Mouse (Mus musculus) stomach, embryonic 14.5 days (tissue): ENCODE data around the gene Kcnk12. TPM values are rescaled to one million over a fixed set of nuclear protein-coding genes. Genes with fewer than 3 reads are reported as not detected.

Source experiments
- ATAC-seq: fragments of 200-750 bp; cut with Nextera tagmentation; 2 replicates; pipeline ENCODE4 v1.8.0; 2017; ENCODE audit warnings: low read depth, moderate TSS enrichment; ENCODE audit not compliant: insufficient number of reproducible peaks, insufficient read depth, low FRiP score
- H3K27ac ChIP-seq: fragments of 300-500 bp; sonication (generic); 2 replicates; pipeline ENCODE4 v1.5.1; 2014; ENCODE audit warnings: mild to moderate bottlenecking, low read length, moderate library complexity, mixed read lengths
- H3K27me3 ChIP-seq: fragments of 300-500 bp; sonication (generic); 2 replicates; pipeline ENCODE4 v1.6.1; 2014; ENCODE audit warnings: low read length, control low read depth, mixed read lengths; ENCODE audit not compliant: control insufficient read depth, insufficient read depth
- H3K36me3 ChIP-seq: fragments of 300-500 bp; sonication (generic); 2 replicates; pipeline ENCODE4 v1.6.1; 2014; ENCODE audit warnings: mild to moderate bottlenecking, control low read depth, low read length, moderate library complexity, mixed read lengths; ENCODE audit not compliant: control insufficient read depth, insufficient read depth
- H3K4me1 ChIP-seq: fragments of 300-500 bp; sonication (generic); 2 replicates; pipeline ENCODE4 v1.6.1; 2014; ENCODE audit warnings: low read length, control low read depth, mixed read lengths; ENCODE audit not compliant: control insufficient read depth, insufficient read depth
- H3K4me2 ChIP-seq: fragments of 300-500 bp; sonication (generic); replicated peaks from 2 replicates; pipeline ENCODE4 v1.6.1; 2014; ENCODE audit warnings: low read depth, low read length, control low read depth
- H3K4me3 ChIP-seq: fragments of 300-500 bp; sonication (generic); 2 replicates; pipeline ENCODE4 v1.5.1; 2014; ENCODE audit warnings: low read depth, low read length, control low read depth
- H3K9ac ChIP-seq: fragments of 300-500 bp; sonication (generic); replicated peaks from 2 replicates; pipeline ENCODE4 v1.6.1; 2014; ENCODE audit warnings: low read depth, mild to moderate bottlenecking, control low read depth, low read length, moderate library complexity, mixed read lengths
- H3K9me3 ChIP-seq: fragments of 300-500 bp; sonication (generic); 2 replicates; pipeline ENCODE4 v1.6.1; 2016; ENCODE audit warnings: low read depth, low read length, control low read depth; ENCODE audit not compliant: control insufficient read depth
- WGBS: fragments of 180-500 bp; shearing (Covaris S2); extraction: QIAGEN DNeasy Blood & Tissue Kit; methylation state at CpG from one replicate; pipeline ENCODE4 v1.1.7; 2014; 5-methylcytosine and 5-hydroxymethylcytosine counted together
- polyA plus RNA-seq: library from polyadenylated mRNA; unstranded; fragments of >200 nt; fragmentation: Nextera tagmentation; extraction: Ambion mirVana; gene quantifications from 2 replicates; pipeline ENCODE4 v1.2.1, GENCODE M21; 2014

Gene Kcnk12
- polyA plus RNA-seq, 1 experiment from 2014 or later = not detected

DNA sequence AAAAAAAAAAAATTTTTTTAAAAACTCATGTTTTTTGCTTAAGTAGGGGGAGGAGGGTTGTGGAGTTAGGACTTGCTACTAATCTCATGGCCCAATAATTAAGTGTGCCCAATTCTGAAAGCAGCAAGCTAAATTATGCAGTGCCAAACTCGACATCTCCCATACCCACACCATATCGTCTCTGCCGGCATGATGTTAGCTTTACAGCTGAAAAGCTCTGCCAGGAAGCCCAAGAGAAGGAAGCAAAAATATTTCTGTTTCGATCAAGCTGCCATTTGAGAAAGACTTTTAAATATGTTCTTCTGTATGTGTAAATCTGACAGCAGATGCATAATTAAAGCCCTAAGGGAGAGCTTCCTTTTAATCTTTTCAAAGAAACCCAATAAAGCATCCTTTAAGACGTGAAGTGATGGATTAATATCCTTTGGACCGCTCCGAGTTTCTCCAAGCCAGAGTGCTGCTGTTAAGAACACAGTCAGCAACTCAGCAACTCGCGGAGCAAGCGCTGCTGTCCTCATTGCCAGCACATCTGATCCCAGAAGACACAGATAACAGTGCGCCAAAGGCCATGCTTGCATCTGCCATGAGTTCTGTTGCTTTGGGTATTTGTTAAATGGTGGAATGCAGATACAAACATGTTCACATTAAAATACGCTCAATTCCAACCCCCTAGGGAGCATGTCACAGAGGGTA, 5.0 kb downstream of the Kcnk12 start:
- peaks cover 29% of the 10 kb centered on the region for H3K27me3 ChIP-seq
- ATAC-seq = no peak
- no peak overlapping the region for H3K4me3 ChIP-seq
- no peak overlapping the region for H3K27ac ChIP-seq
- no peak overlapping the region for H3K9ac ChIP-seq
- H3K4me2 ChIP-seq = no peak overlapping the region
- H3K4me1 ChIP-seq = no peaks in the 10 kb centered on the region; the same call in 1 of the 2 replicates
- no peaks in the 10 kb centered on the region for H3K36me3 ChIP-seq
- WGBS = 69% methylated on average over 12 of the region's 12 CpGs
- H3K9me3 ChIP-seq = no peaks in the 10 kb centered on the region

DNA sequence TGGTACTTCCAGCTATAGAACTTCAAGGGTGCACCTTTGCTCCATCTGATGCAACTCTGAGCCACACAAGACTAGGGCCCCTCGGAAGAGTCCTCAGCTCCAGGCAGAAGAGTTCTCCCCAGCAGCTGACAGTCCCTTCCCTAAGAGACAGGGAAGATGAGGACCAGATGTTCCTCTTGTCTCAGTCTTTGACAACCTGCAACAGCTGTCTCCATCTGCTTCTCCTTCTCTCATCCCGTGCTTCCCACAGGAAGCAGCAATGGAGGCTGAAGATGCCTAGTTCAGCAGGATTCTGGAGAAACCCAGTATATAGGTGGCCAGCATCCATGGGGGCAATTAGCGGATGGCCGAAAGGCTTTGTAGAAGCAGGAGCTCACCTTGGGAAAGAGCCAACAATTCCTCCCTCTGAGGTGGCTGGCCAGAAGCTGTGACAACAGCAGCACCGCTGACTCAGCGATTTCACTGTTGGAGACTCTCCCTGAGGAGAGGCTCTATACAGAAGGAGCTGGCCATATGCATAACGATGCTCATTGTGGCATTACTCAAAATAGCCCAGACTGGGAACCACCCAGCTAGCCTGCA, 6.2 kb downstream of the Kcnk12 start:
- Histone ChIP-seq H3K27me3 (peaks cover 18% of the 10 kb centered on the region), H3K9me3 (no peaks in the 10 kb centered on the region), H3K36me3 (no peaks in the 10 kb centered on the region), H3K9ac (no peak overlapping the region), H3K4me1 (no peaks in the 10 kb centered on the region), H3K4me3 (no peak overlapping the region), H3K27ac (no peak overlapping the region), H3K4me2 (no peak overlapping the region)
- no peak for ATAC-seq
- WGBS = 67% methylated on average over 7 of the region's 7 CpGs

DNA sequence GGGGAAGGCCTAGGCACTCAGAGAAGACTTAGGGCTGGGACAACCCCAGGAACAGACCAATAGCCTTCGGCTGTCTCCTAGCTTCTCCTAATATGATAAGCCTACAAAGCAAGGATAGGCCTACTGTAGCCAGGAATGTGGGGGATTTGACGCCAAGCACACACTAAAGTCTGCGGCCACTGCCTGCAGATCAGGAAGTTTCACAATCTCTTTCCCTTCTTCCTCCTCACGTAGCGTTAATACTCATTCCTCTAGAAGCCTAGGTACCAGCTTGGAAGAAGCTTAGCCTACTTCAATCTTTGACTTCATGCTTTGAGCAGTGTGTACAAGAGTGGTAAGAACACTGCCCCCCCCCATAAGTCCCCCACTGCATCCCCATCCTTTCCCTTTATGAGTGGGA, 7.1 kb downstream of the Kcnk12 start:
- H3K9me3 ChIP-seq = no peaks in the 10 kb centered on the region
- WGBS = 89% methylated on average over 5 of the region's 5 CpGs
- H3K27me3 ChIP-seq = peaks cover 8% of the 10 kb centered on the region
- H3K27ac ChIP-seq = no peak overlapping the region
- ATAC-seq = no peak
- H3K36me3 ChIP-seq = no peaks in the 10 kb centered on the region
- no peak overlapping the region for H3K4me2 ChIP-seq
- H3K4me1 ChIP-seq = no peaks in the 10 kb centered on the region
- H3K4me3 ChIP-seq = no peak overlapping the region
- no peak overlapping the region for H3K9ac ChIP-seq

DNA sequence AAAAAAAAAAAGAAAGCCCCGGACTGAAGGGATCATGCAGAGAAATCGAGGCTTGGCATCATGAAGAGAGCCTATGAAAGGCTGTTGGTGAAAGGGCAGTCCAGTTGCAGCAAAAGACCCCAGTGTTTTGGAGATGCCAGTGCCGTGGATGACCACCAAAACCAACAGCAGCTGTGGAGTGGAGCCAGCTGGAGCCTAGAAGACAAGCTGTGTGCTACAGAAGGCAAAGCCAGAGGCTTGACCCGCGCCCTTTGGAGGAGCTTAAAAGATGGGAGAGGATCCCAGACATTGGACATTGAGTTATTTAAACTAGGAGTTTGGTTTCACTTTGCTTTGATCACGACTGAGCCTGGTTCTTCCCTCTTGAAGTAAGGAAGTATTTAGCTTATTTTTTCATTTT, 9.6 kb downstream of the Kcnk12 start:
- H3K9me3 ChIP-seq = no peaks in the 10 kb centered on the region

DNA sequence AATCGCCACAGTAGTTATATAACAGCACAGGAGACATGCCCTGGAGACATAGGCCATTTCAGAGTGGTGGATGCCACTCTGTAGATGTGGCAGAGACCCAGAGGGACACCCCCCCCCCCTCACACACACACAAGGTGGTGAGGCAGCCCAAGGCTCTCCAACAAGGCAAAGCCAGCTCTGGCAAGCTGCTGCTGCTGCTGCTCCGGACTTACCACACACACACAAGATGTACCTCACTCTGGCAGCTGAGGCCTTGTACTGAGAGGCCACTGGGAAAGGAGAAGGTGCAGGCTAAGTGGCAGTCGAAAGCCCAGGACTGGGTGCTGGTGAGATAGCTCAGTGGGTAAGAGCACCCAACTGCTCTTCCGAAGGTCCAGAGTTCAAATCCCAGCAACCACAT, 10.1 kb downstream of the Kcnk12 start:
- Histone ChIP-seq H3K4me3 (no peak overlapping the region), H3K27me3 (no peaks in the 10 kb centered on the region), H3K27ac (no peak overlapping the region), H3K9ac (no peak overlapping the region), H3K4me1 (no peaks in the 10 kb centered on the region), H3K36me3 (no peaks in the 10 kb centered on the region), H3K4me2 (no peak overlapping the region), H3K9me3 (no peaks in the 10 kb centered on the region)
- WGBS = 83% methylated on average over 4 of the region's 4 CpGs
- no peak for ATAC-seq

More for the DNA sequence above, 9.6 kb downstream of the Kcnk12 start:
- H3K4me1 ChIP-seq = no peaks in the 10 kb centered on the region
- no peak overlapping the region for H3K9ac ChIP-seq
- H3K4me2 ChIP-seq = no peak overlapping the region
- no peaks in the 10 kb centered on the region for H3K27me3 ChIP-seq
- H3K36me3 ChIP-seq = no peaks in the 10 kb centered on the region
- H3K4me3 ChIP-seq = no peak overlapping the region
- WGBS = 69% methylated on average over 6 of the region's 6 CpGs
- H3K27ac ChIP-seq = no peak overlapping the region
- ATAC-seq = no peak

DNA sequence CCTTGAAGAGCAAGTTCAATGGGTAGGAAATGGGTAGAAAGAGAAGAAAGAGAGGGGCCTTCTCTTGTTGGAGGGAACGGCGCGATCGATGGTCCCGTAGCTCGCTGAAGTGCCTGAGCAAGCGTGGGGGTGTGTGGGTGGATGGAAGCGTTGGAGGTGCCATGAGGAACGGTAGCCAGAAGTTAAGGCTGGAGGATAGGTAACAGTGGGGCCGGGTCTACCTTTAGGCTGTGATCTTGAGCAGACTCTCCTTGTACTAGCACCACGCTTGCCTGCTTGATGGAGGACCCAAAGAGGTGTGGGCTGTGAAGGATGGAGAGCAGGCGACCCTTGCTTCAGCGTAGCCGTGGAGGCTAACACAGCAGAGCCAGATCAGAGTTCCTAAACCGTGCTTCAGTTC, 12.1 kb downstream of the Kcnk12 start:
- H3K27ac ChIP-seq = no peak overlapping the region
- H3K4me1 ChIP-seq = no peaks in the 10 kb centered on the region

DNA sequence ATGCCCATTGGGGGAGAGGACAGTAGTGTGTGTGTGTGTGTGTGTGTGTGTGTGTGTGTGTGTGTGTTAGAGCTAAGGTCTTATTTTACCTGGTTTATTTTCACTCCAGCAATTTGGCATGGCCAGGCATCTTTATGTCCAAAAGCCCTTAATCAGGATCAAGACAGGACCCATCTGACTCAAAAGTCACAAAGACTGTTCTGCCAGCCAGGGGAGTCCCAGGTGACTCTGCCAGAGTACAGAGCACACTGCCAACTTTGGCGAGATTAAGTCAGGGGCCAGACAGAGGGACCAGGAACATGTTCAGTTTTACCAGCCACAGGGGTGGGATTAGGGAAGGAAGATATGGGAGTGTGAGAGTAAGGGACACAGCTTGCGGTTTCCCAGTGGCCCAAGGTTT, 12.9 kb downstream of the Kcnk12 start:
- Histone ChIP-seq H3K9me3 (no peaks in the 10 kb centered on the region), H3K4me2 (no peak overlapping the region), H3K4me1 (no peaks in the 10 kb centered on the region), H3K27ac (no peak overlapping the region), H3K27me3 (no peaks in the 10 kb centered on the region), H3K9ac (no peak overlapping the region), H3K36me3 (no peaks in the 10 kb centered on the region), H3K4me3 (no peak overlapping the region)
- WGBS = 83% methylated on average over 2 of the region's 2 CpGs
- no peak for ATAC-seq

More for the DNA sequence above, 12.1 kb downstream of the Kcnk12 start:
- Histone ChIP-seq H3K9ac (no peak overlapping the region), H3K4me3 (no peak overlapping the region), H3K27me3 (no peaks in the 10 kb centered on the region), H3K4me2 (no peak overlapping the region), H3K9me3 (no peaks in the 10 kb centered on the region), H3K36me3 (no peaks in the 10 kb centered on the region)
- WGBS = 88% methylated on average over 15 of the region's 15 CpGs
- no peak for ATAC-seq

DNA sequence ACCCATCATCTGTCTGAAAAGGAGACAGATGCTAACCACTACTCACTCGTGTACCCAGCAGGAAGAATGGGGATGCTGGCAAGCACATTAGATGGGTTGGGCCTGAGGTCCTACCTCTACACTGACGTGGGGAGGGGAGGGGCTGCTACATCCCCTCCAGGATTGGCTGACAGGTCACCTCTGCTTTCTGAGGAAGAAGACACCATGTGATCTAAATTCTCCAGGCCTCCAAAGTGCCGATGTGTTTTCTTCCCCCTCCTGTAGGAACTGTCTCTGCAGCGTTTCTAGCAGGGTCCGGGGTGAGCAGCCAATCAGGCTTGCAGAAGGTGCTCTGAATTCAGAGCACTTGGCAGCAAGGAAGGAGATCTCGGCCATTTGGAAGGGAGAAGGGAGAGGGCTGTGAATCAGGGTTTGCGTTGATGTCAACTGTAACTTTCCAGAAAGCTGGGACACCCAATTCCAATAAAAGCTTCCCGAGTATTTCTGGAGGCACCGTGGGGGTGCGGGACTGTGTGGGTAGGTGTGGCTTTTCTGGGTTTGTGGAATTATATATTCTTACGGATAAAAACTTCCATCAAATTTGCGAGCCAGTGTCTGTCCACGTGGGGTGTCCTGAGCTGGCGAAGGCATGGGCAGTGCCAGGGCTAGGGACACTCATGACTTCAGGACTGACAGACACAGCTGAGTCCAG, 13.5 kb downstream of the Kcnk12 start:
- Histone ChIP-seq H3K9me3 (no peaks in the 10 kb centered on the region), H3K27ac (no peak overlapping the region), H3K4me2 (no peak overlapping the region), H3K27me3 (no peaks in the 10 kb centered on the region), H3K36me3 (no peaks in the 10 kb centered on the region), H3K4me1 (no peaks in the 10 kb centered on the region), H3K4me3 (no peak overlapping the region), H3K9ac (no peak overlapping the region)
- 62% methylated on average over 14 of the region's 14 CpGs for WGBS
- no peak for ATAC-seq
